Mouse (Mus musculus) stomach, embryonic 16.5 days (tissue): ENCODE measurements around the gene Fem1b. TPM values are rescaled to one million over a fixed set of nuclear protein-coding genes. Genes with fewer than 3 reads are reported as not detected.

Experiments
- ATAC-seq: fragments of 200-750 bp; cut with Nextera tagmentation; 2 replicates; pipeline ENCODE4 v1.8.0; 2017; ENCODE audit warnings: moderate number of reproducible peaks, moderate TSS enrichment; ENCODE audit not compliant: insufficient read depth, low FRiP score
- H3K27ac ChIP-seq: fragments of 300-500 bp; sonication (generic); 2 replicates; pipeline ENCODE4 v1.5.1; 2014; ENCODE audit warnings: low read length
- H3K27me3 ChIP-seq: fragments of 300-500 bp; sonication (generic); 2 replicates; pipeline ENCODE4 v1.6.1; 2014; ENCODE audit warnings: low read length, control low read depth, mixed read lengths; ENCODE audit not compliant: control insufficient read depth, insufficient read depth
- H3K36me3 ChIP-seq: fragments of 300-500 bp; sonication (generic); 2 replicates; pipeline ENCODE4 v1.6.1; 2014; ENCODE audit warnings: low read length; ENCODE audit not compliant: control insufficient read depth, insufficient read depth
- H3K4me1 ChIP-seq: fragments of 300-500 bp; sonication (generic); 2 replicates; pipeline ENCODE4 v1.6.1; 2014; ENCODE audit warnings: low read length, control low read depth, mixed read lengths; ENCODE audit not compliant: control insufficient read depth, insufficient read depth
- H3K4me2 ChIP-seq: fragments of 300-500 bp; sonication (generic); 2 replicates; pipeline ENCODE4 v1.6.1; 2014; ENCODE audit warnings: low read depth, low read length, mixed read lengths
- H3K4me3 ChIP-seq: fragments of 300-500 bp; sonication (generic); replicated peaks from 2 replicates; pipeline ENCODE4 v1.5.1; 2014; ENCODE audit warnings: mild to moderate bottlenecking, low read length
- H3K9ac ChIP-seq: fragments of 300-500 bp; sonication (generic); 2 replicates; pipeline ENCODE4 v1.6.1; 2014; ENCODE audit warnings: low read length
- H3K9me3 ChIP-seq: fragments of 300-500 bp; sonication (generic); replicated peaks from 2 replicates; pipeline ENCODE4 v1.6.1; 2016; ENCODE audit warnings: low read length, control low read depth; ENCODE audit not compliant: control insufficient read depth
- WGBS: fragments of 180-500 bp; shearing (Covaris S2); extraction: QIAGEN DNeasy Blood & Tissue Kit; methylation state at CpG from one replicate; pipeline ENCODE4 v1.1.7; 2014; 5-methylcytosine and 5-hydroxymethylcytosine counted together
- polyA plus RNA-seq: library from polyadenylated mRNA; unstranded; fragments of >200 nt; fragmentation: Nextera tagmentation; extraction: Ambion mirVana; gene quantifications from 2 replicates; pipeline ENCODE4 v1.2.1, GENCODE M21; 2015

Gene Fem1b
- polyA plus RNA-seq, 1 experiment from 2014 or later, result 16.0 TPM

DNA sequence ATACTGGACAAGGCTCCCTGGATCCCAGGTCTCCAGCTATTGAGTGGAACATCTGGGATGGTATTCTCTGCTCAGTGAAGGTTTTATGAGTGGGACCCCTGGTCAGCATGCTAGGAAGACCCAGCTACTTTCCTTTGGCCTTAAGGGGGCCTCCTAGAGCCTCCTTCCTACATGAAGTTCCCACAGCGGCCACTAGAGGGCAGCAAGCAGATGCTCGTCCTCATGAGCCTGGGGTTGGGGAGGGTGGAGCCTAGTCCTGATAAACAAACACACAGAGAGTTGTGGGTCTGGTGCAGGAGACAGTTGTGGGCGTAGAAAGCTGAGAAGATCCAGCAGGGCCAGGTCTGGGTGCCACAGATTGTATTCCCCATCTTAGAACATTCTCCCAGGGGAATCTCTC lies 36.0 kb upstream of the Fem1b start:
- Histone ChIP-seq H3K9ac (0 out of 2 replicates have a peak overlapping the region, but pooled peaks have one; percentile 34), H3K4me1 (peaks cover 3% of the 10 kb centered on the region), H3K27ac (no peak overlapping the region), H3K36me3 (no peaks in the 10 kb centered on the region; the same call in 1 of the 2 replicates), H3K4me3 (no peak overlapping the region), H3K4me2 (no peak overlapping the region), H3K9me3 (no peaks in the 10 kb centered on the region), H3K27me3 (no peaks in the 10 kb centered on the region)
- ATAC-seq, result peak; percentile 65; the same call in 1 of the 2 replicates
- 6% methylated on average over 3 of the region's 3 CpGs for WGBS

DNA sequence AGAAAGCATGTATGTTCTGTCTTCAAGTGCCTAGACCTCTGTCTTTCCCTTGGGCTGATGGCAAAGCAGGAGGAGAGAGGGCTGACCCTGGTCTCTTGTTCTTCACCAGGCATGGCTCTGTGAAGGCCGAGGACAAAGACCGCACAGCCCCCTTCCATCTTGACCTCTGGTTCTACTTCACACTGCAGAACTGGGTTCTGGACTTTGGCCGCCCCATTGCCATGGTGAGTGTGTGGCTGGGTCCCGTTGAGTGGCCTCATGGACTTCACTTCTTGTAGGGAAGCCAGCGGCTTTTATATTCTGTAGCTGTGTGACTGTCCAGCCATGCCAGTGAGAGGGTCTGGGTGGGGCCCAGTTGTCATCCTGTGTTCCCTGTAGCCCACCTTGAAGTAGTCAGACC lies 32.7 kb upstream of the Fem1b start:
- Histone ChIP-seq H3K4me2 (no peak overlapping the region), H3K27me3 (no peaks in the 10 kb centered on the region), H3K9me3 (no peaks in the 10 kb centered on the region), H3K9ac (no peak overlapping the region), H3K4me1 (peaks cover 13% of the 10 kb centered on the region), H3K36me3 (no peaks in the 10 kb centered on the region), H3K27ac (no peak overlapping the region), H3K4me3 (no peak overlapping the region)
- ATAC-seq, result no peak
- 91% methylated on average over 5 of the region's 5 CpGs for WGBS

DNA sequence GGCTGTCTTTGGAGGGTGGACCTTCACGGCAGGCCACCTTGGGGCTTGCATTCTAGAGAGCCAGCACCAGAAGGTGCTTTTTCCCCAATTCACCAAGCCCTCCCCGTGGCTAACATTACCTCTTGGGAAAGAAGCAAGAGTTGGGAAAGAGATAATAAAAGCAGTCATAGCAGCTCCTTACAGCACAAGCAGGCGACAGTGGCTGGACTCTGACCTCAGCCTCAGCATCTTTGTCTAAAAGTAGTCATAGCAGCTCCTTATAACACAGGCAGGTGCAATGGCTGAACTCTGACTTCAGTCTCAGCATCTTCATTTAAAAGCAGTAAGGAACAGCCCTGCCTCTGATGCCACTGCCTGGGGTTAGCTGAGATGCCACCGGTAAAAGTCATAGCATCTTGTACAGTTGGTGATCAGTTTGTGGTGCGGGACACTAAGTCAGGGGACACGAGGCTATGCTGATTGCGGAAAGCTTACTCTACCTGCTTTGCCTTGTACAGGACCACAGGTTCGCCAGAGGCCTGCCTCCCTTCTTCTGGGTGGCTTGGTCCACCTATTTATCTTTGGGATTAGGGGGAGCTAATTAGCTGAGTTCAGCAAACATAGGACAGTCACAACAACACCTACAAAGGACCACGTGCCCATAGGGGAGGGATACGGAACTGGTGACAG lies 31.8 kb upstream of the Fem1b start:
- no peak overlapping the region for H3K9ac ChIP-seq
- peaks cover 14% of the 10 kb centered on the region for H3K4me1 ChIP-seq
- H3K36me3 ChIP-seq, result no peaks in the 10 kb centered on the region
- 73% methylated on average over 10 of the region's 10 CpGs for WGBS
- no peak overlapping the region for H3K4me3 ChIP-seq
- no peak for ATAC-seq
- no peaks in the 10 kb centered on the region for H3K27me3 ChIP-seq
- H3K27ac ChIP-seq, result no peak overlapping the region
- no peaks in the 10 kb centered on the region for H3K9me3 ChIP-seq
- H3K4me2 ChIP-seq, result no peak overlapping the region

DNA sequence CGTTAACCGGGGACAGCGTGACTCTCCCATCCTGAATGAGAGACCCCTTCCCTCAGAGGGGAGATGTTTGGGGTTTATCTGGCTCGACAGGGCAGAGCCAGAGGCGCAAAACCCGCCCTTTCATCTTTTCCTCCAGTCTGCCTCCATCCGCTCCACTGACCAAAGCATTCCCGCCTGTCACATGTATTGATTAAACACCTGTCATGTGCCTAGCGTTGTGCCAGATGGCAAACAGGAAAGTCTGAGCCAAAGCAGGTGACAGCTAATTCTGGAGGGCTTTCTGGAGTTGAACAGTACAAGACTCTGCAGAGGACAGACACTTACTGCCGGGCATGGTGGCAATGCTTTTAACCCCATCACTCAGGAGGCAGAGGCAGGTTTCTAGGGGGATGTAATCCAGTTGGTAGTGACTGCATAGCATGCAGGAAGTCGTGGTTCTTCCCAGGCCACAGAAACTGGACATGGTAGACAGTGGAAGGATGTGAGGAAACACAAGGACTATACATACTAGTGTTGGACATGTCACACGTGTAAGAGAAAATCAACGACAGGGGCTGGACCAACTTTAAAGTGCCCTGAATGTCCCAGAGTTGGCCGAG lies 27.5 kb upstream of the Fem1b start:
- peak; percentile 15 for ATAC-seq
- peak overlapping the region; percentile 79 for H3K9ac ChIP-seq
- no peaks in the 10 kb centered on the region for H3K36me3 ChIP-seq
- H3K4me1 ChIP-seq, result peaks cover 20% of the 10 kb centered on the region
- no peaks in the 10 kb centered on the region for H3K27me3 ChIP-seq
- H3K4me3 ChIP-seq, result peak overlapping the region; percentile 60
- H3K9me3 ChIP-seq, result no peaks in the 10 kb centered on the region
- 10% methylated on average over 14 of the region's 14 CpGs for WGBS
- H3K4me2 ChIP-seq, result peak overlapping the region; percentile 70
- H3K27ac ChIP-seq, result peak overlapping the region; percentile 85

DNA sequence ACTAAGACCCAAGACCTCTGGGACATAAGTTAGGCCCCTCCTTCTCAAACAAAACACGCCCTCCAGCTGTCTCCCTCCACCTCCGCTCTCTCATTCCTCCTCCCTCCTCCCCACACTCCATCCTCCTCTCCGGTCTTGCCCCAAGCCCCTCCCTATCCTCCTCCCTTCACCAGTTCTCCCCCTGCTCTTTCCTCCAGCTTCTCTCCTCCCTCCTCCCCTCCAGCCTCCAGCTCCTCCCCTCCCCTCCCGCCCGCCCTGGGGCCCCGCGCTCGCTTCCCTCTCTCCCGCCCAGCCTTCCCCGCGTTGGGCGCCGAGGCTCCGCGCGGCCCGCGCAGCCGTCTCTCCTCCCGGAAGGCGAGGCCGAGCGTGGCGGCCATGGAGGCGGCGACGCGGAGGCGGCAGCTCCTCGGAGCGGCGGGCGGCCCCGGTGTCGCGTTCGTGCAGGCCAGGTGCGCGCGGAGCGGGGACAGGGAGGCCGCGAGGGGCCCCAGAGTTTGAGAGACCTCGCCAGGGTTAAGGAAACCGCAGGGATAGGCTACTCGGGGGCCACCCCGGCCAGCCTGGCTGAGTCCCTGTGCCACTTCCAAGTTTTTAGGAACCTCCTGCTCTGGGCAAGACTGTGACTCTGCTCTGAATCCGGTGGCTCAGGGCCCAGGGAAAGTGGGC lies 26.9 kb upstream of the Fem1b start, which contains the start of gene Cln6:
Gene Cln6 (plus strand): TSS at position 280 of the 666 bp plus-strand sequence.
- ATAC-seq, result peak; percentile 95
- Histone ChIP-seq H3K4me1 (peaks cover 20% of the 10 kb centered on the region), H3K9ac (peak within 1 kb of the TSS; percentile 79), H3K27ac (peak within 1 kb of the TSS; percentile 85), H3K36me3 (no peaks in the 10 kb centered on the region), H3K27me3 (no peaks in the 10 kb centered on the region), H3K9me3 (no peaks in the 10 kb centered on the region), H3K4me2 (peak within 1 kb of the TSS; percentile 70), H3K4me3 (peak within 1 kb of the TSS; percentile 60)
- 0% methylated on average over 46 of the region's 48 CpGs for WGBS

DNA sequence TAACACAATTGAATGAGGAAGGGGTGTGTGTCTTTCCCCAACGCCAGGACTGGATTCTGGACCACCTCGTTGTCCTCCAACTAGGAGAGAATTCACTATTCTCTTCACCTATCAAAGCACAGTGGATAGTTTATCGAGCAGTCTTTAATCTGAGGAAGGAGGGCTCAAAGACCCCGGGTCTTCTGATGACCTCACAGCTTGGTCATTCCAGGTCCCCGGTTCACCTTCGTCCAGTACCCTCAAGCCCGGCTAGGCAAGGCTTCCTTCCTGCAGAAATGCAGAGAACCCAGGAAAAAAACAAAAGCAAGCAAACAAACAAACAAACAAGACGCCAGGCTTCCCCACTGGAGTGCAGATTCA lies 26.4 kb upstream of the Fem1b start:
- Histone ChIP-seq H3K4me3 (peak overlapping the region; percentile 60), H3K4me2 (peak overlapping the region; percentile 70), H3K27ac (peak overlapping the region; percentile 75), H3K36me3 (no peaks in the 10 kb centered on the region), H3K9ac (peak overlapping the region; percentile 79), H3K9me3 (no peaks in the 10 kb centered on the region), H3K4me1 (peaks cover 20% of the 10 kb centered on the region), H3K27me3 (no peaks in the 10 kb centered on the region)
- peak; percentile 2; the same call in 1 of the 2 replicates for ATAC-seq
- WGBS, result 9% methylated on average over 8 of the region's 8 CpGs

DNA sequence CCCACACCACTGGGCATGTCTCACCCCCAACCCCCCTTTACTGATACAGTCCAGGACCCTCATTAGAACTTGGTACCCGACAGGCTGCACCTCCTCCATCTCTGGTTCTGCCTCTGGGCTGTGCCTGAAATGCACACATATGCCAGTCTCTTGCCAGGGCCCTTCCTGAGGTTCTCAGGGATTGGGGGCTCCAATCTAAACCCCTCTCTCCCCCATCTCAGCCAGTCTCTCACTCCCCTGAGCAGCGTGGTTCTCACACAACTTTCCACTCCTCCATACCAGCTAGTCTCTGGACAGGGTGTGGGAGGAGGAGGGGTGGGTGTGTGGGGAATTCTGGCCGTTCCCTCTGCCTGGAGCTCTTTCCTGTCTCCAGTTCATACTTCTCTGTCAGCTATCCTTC lies 25.9 kb upstream of the Fem1b start:
- Histone ChIP-seq H3K9me3 (no peaks in the 10 kb centered on the region), H3K27me3 (no peaks in the 10 kb centered on the region), H3K4me1 (peaks cover 20% of the 10 kb centered on the region), H3K36me3 (no peaks in the 10 kb centered on the region), H3K9ac (no peak overlapping the region), H3K4me2 (peak overlapping the region; percentile 70), H3K4me3 (no peak overlapping the region), H3K27ac (peak overlapping the region; percentile 75)
- 44% methylated on average over 3 of the region's 3 CpGs for WGBS
- ATAC-seq, result no peak

DNA sequence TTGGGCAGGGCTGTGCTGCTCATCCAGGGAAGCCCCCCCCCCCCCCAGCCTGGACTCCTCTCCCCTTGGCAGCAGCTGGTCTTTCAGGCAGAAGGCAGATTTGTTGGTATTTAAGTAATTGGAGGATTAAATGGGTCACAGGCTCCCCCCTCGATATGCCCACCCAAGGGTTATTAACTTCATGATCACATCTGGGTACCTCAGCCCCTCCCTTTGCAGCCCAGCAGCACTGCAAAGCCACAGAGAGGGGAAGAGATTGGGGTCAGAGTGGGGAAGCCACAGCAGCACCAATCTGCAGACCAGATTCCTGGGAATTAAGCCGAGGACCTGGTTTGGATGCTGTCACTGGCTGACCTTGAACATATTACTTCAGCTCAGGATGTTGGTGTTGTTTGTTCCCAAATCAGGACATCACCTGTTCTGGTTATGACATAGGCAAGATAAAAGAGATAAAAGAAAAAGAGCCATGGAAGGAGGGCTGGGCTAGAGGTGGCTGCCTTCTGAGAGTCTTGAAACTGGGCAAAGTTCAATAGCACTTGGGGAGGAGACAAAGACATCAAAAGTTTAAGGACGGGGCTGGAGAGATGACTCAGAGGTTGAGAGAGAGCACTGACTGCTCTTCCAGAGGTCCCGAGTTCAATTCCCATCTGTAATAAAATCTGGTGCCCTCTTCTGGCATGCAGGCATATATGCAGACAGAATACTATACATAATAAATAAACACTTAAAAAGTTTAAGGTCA lies 24.1 kb upstream of the Fem1b start:
- WGBS, result 59% methylated on average over 4 of the region's 4 CpGs
- no peak for ATAC-seq

More for the DNA sequence above, 24.1 kb upstream of the Fem1b start:
- H3K9ac ChIP-seq, result no peak overlapping the region
- H3K27me3 ChIP-seq, result no peaks in the 10 kb centered on the region
- peaks cover 20% of the 10 kb centered on the region for H3K4me1 ChIP-seq
- no peak overlapping the region for H3K4me3 ChIP-seq
- H3K36me3 ChIP-seq, result no peaks in the 10 kb centered on the region
- no peak overlapping the region for H3K27ac ChIP-seq
- no peaks in the 10 kb centered on the region for H3K9me3 ChIP-seq
- no peak overlapping the region for H3K4me2 ChIP-seq
